Comparison of ENCODE assay signal across 7 mouse cellular contexts in genomic region chr2:150667820-150668766, GRCm38 (mm10). TPM values are rescaled to one million over a fixed set of nuclear protein-coding genes. Genes with fewer than 3 reads are reported as not detected.
DNase-seq lines count a peak whose midpoint lies in the region; ATAC-seq and TF ChIP-seq lines count a peak whose summit lies in the region.

TSS of gene Acss1 (minus strand) at chr2:150668500.

- 3% methylated on average over 61 of the region's 61 CpGs for WGBS in embryonic facial prominence, embryonic 11.5 days
- WGBS in limb, embryonic 14.5 days, result 3% methylated on average over 37 of the region's 61 CpGs
- WGBS in midbrain, embryonic 14.5 days, result 4% methylated on average over 59 of the region's 61 CpGs

- H3K27ac ChIP-seq in embryonic facial prominence, embryonic 11.5 days (replicated peaks; ENCODE audit: low read depth, low read length), result no peak within 1 kb of the TSS
- no peak within 1 kb of the TSS for H3K27ac ChIP-seq in limb, embryonic 14.5 days (replicated peaks; ENCODE audit: low read depth, low read length)
- peak within 1 kb of the TSS; percentile 72 for H3K27ac ChIP-seq in midbrain, embryonic 14.5 days (replicated peaks; ENCODE audit: low read depth, low read length)

- H3K27me3 ChIP-seq in embryonic facial prominence, embryonic 11.5 days (ENCODE audit: control insufficient read depth, insufficient read depth, low read length), result peaks cover 8% of the 10 kb centered on the region; the same call in 1 of the 2 replicates
- H3K27me3 ChIP-seq in limb, embryonic 14.5 days (ENCODE audit: control insufficient read depth, insufficient read depth, low read length), result peaks cover 4% of the 10 kb centered on the region; the same call in 1 of the 2 replicates
- no peaks in the 10 kb centered on the region for H3K27me3 ChIP-seq in midbrain, embryonic 14.5 days (ENCODE audit: control insufficient read depth, insufficient read depth, low read length)

- H3K4me1 ChIP-seq in embryonic facial prominence, embryonic 11.5 days (ENCODE audit: control insufficient read depth, insufficient read depth, low read length), result no peaks in the 10 kb centered on the region
- H3K4me1 ChIP-seq in limb, embryonic 14.5 days (ENCODE audit: control insufficient read depth, insufficient read depth, low read length), result no peaks in the 10 kb centered on the region
- peaks cover 17% of the 10 kb centered on the region for H3K4me1 ChIP-seq in midbrain, embryonic 14.5 days (ENCODE audit: control insufficient read depth, insufficient read depth, low read length)

- no peaks in the 10 kb centered on the region for H3K9me3 ChIP-seq in embryonic facial prominence, embryonic 11.5 days (replicated peaks; ENCODE audit: control insufficient read depth, low read length)
- H3K9me3 ChIP-seq in limb, embryonic 14.5 days (ENCODE audit: control insufficient read depth, low read length), result no peaks in the 10 kb centered on the region
- no peaks in the 10 kb centered on the region for H3K9me3 ChIP-seq in midbrain, embryonic 14.5 days (ENCODE audit: control insufficient read depth, low read length)

- peak within 1 kb of the TSS; percentile 88 for H3K4me2 ChIP-seq in embryonic facial prominence, embryonic 11.5 days (ENCODE audit: low read depth, low read length)
- peak within 1 kb of the TSS; percentile 94 for H3K4me2 ChIP-seq in limb, embryonic 14.5 days (replicated peaks; ENCODE audit: low read depth, low read length, severe bottlenecking)
- peak within 1 kb of the TSS; percentile 92 for H3K4me2 ChIP-seq in midbrain, embryonic 14.5 days (ENCODE audit: low read length)

- ATAC-seq in embryonic facial prominence, embryonic 11.5 days (replicated peaks; ENCODE audit: insufficient number of reproducible peaks, low FRiP score, low TSS enrichment, low read depth), result peak; percentile 77
- ATAC-seq in limb, embryonic 14.5 days (ENCODE audit: low FRiP score, low read depth), result peak; percentile 78
- ATAC-seq in midbrain, embryonic 14.5 days (ENCODE audit: low FRiP score, low TSS enrichment), result peak; percentile 68

- H3K4me3 ChIP-seq in embryonic facial prominence, embryonic 11.5 days (ENCODE audit: low read depth, low read length), result peak within 1 kb of the TSS; percentile 63
- H3K4me3 ChIP-seq in limb, embryonic 14.5 days (replicated peaks; ENCODE audit: low read length), result peak within 1 kb of the TSS; percentile 64
- peak within 1 kb of the TSS; percentile 63 for H3K4me3 ChIP-seq in midbrain, embryonic 14.5 days (replicated peaks; ENCODE audit: low read depth, low read length)

- TF ChIP-seq POLR2A in limb, embryonic 14.5 days (IDR thresholded peaks at IDR 0.05; ENCODE audit: borderline replicate concordance, extremely low read depth, insufficient read depth, insufficient read length), result no peak

- peak within 1 kb of the TSS; percentile 64 for H3K9ac ChIP-seq in embryonic facial prominence, embryonic 11.5 days (replicated peaks; ENCODE audit: low read length)
- H3K9ac ChIP-seq in limb, embryonic 14.5 days (ENCODE audit: low read depth, low read length, severe bottlenecking), result peak within 1 kb of the TSS; percentile 63
- H3K9ac ChIP-seq in midbrain, embryonic 14.5 days (replicated peaks; ENCODE audit: low read length), result peak within 1 kb of the TSS; percentile 77

- peak; percentile 76 to 77 for DNase-seq in adrenal gland, adult 18-20 months (ENCODE audit: low spot score in 2 of 2)
- peak; percentile 62 for DNase-seq in embryonic facial prominence, embryonic 11.5 days (ENCODE audit: low spot score)
- peak; percentile 85 to 88 for DNase-seq in heart, adult 18-20 months
- peak; percentile 81 for DNase-seq in kidney, adult 11 months
- peak; percentile 36 for DNase-seq in limb, embryonic 14.5 days (ENCODE audit: low spot score)
- DNase-seq in midbrain, embryonic 14.5 days, result peak; percentile 76
- peak; percentile 71 to 74 for DNase-seq in spleen, postnatal 14 days (ENCODE audit: low spot score in 2 of 2)

- H3K36me3 ChIP-seq in embryonic facial prominence, embryonic 11.5 days (replicated peaks; ENCODE audit: control insufficient read depth, insufficient read depth, low read depth, low read length), result no peaks in the 10 kb centered on the region
- H3K36me3 ChIP-seq in limb, embryonic 14.5 days (ENCODE audit: control insufficient read depth, insufficient read depth, low read length), result no peaks in the 10 kb centered on the region
- H3K36me3 ChIP-seq in midbrain, embryonic 14.5 days (ENCODE audit: control insufficient read depth, insufficient read depth, low read length), result no peaks in the 10 kb centered on the region

RNA-seq across cellular contexts. Expression of gene Acss1, which starts in this region (rescaled TPM):
- total RNA-seq in adrenal gland, adult 18-20 months (2021), result 10 to 100 TPM; 30.4 to 78.4 TPM
- 8.4 and 10.0 TPM in 2 replicates for polyA plus RNA-seq in embryonic facial prominence, embryonic 11.5 days (2014; fragmentation: Nextera tagmentation; extraction: Ambion mirVana)
- total RNA-seq in heart, adult 18-20 months (2021), result 100 to 1,000 TPM; 261 to 288 TPM
- 5.5 and 7.4 TPM in 2 replicates for polyA plus RNA-seq in limb, embryonic 14.5 days (2012; rRNA removed)
- polyA plus RNA-seq in limb, embryonic 14.5 days (2014; fragmentation: Nextera tagmentation; extraction: Ambion mirVana), result 4.0 and 5.6 TPM in 2 replicates
- 15.2 and 19.9 TPM in 2 replicates for polyA plus RNA-seq in midbrain, embryonic 14.5 days (2014; fragmentation: Nextera tagmentation; extraction: Ambion mirVana)

Comparison
In these comparisons a context has a peak if more than half of its experiments do, and no peak if none do; other contexts are left out.
1. DNase-seq: peak in every context shown above with its lines; median percentile 86 in heart, adult 18-20 months; 81 in kidney, adult 11 months; 76 in adrenal gland, adult 18-20 months; 76 in midbrain, embryonic 14.5 days; 72 in spleen, postnatal 14 days; 62 in embryonic facial prominence, embryonic 11.5 days; 36 in limb, embryonic 14.5 days.